Mouse (Mus musculus): ENCODE measurements at regions not wholly inside any gene's neighbourhood (a gene's known extent, or its start where the extent isn't known, plus 50 kb on each side); places are given as distances from the start of the nearest gene placed in this dataset.

DNA sequence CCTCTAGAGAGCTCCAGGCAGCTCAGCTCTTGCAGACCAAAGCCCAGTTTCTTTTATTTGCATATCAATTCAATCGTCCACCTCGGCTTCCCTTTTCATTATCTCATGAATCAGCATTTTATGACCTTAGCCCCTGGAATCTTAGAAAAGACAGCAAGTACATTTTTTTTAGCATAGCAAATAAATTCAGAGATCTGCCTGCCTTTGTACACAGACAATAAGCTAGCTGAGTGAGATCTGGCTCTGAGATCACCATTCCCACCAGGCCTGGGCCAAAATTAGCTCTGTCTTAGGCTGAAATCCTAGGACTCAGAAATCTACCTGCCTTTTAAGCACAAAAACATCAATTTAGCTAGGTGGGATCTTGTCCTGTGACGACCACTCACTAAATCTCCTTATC, 80.7 kb upstream of the Mark1 start:
- TF ChIP-seq CTCF (IDR thresholded peaks at IDR 0.05), result no peak
- no peak for DNase-seq (ENCODE audit: extremely low spot score in 1 of 2, low spot score in 2 of 2)
- intact Hi-C loops (cut with DNase I), result no loop called here
- Histone ChIP-seq H3K4me3 (no peak overlapping the region), H3K27ac (no peak overlapping the region)

DNA sequence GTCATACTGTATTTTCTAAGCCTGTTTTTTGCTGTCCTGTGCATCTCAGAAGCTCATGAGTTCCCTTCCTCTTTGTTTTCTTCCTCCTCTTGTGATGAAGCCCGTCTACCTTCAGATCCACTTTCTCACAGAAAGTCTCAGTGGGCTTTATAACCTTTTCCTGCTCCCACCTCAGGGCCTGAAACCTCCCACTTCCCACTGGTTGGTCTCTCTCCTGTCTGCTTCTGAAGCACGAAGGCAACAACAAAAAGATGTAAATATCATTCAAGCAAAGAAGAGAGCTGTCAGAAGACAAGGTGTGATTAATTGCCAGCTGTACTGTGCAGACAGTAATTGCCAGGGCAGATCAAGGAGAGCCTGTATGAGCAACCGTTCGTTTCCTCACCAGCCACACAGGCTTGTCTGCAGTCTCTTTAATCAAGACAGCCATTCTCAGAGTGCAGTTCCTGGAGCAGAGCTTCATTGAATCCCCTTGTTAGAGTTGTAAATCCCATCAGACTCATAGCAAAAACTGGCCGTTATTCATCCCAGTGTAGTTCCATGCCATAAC, 80.0 kb upstream of the Mark1 start:
- Histone ChIP-seq H3K4me3 (no peak overlapping the region), H3K27ac (no peak overlapping the region)
- no peak for TF ChIP-seq CTCF (IDR thresholded peaks at IDR 0.05)
- DNase-seq (ENCODE audit: extremely low spot score in 1 of 2, low spot score in 2 of 2), result no peak
- intact Hi-C loops (cut with DNase I), result no loop called here

DNA sequence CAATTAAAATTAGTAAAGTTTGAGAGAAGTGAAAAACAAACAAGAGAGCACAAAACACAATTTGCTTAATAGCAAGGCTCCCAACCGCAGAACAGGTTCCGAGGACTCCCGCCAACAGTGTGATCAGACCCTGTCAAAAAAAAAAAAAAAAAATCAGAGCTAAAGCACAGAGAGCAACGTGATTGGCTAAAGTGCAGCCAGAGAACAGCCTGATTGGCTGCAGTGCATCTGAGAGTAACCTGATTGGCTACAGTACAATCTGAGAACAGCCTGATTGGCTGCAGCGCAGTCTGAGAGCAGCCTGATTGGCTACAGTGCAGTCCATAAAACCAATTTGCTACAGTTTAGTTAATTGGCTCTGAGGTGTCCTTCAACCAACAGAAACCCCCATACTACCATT, 74.6 kb upstream of the Mark1 start:
- intact Hi-C loops (cut with DNase I), result no loop called here
- H3K27ac ChIP-seq, result no peak overlapping the region
- no peak for TF ChIP-seq CTCF (IDR thresholded peaks at IDR 0.05)
- no peak overlapping the region for H3K4me3 ChIP-seq
- no peak for DNase-seq (ENCODE audit: extremely low spot score in 1 of 2, low spot score in 2 of 2)

DNA sequence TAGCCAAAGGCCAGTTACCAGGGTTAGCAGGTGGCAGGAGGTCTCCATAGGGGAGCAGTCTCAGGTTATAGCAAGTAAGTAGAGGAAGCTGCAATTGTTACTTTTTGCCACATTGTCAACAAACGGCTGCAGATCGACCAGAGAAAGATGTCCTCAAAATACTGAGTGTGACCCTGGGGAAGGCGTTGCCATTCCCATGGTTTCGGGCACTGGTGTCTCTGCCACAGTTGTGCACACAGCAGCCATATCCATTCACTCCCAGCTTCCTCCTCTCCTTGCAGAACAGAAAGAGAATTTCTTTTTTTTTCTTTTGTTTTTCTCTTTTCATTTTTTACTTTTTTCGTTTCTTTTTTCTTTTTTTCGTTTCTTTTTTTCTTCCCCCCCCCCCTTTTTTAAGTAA, 73.4 kb upstream of the Mark1 start:
- no peak for DNase-seq (ENCODE audit: extremely low spot score in 1 of 2, low spot score in 2 of 2)
- intact Hi-C loops (cut with DNase I), result no loop called here
- no peak for TF ChIP-seq CTCF (IDR thresholded peaks at IDR 0.05)

DNA sequence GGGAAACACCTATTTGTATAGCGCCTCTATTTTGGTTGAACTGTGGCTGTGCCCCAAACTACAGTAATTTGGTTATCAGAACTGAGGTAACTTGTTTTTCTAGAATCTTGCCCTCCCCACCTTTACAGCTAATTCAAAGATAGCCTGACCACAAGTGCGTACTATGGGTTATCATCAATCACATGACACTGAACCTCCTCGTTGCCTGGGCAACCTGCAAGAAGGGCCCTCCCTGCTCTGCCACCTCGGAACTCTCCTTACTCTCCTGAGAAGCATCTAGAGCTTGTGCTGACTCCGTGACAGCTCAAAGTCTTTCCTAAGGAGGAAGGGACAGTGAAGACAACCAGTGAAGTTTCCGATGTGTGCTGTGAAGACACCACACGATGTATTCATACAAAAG, 72.2 kb upstream of the Mark1 start:
- DNase-seq (ENCODE audit: extremely low spot score in 1 of 2, low spot score in 2 of 2), result no peak
- no peak for TF ChIP-seq CTCF (IDR thresholded peaks at IDR 0.05)
- no peak overlapping the region for H3K4me3 ChIP-seq
- intact Hi-C loops (cut with DNase I), result no loop called here
- H3K27ac ChIP-seq, result no peak overlapping the region

More for the DNA sequence above, 73.4 kb upstream of the Mark1 start:
- H3K27ac ChIP-seq, result no peak overlapping the region
- H3K4me3 ChIP-seq, result no peak overlapping the region

DNA sequence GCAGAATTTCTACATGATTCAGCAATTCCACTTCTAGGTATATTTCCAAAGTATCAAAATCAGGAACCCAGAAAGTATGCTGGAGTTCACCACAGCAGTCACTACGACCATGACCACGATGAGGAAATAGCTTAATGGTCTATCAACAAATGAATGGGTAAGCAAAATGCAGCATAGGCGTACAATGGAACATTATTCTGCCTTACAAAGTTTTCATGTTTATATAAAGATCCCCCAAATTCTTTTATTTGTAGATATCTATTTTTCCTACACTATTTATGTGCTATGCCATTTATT, 71.4 kb upstream of the Mark1 start:
- Histone ChIP-seq H3K27ac (no peak overlapping the region), H3K4me3 (no peak overlapping the region)
- TF ChIP-seq CTCF (IDR thresholded peaks at IDR 0.05), result no peak
- intact Hi-C loops (cut with DNase I), result no loop called here
- DNase-seq (ENCODE audit: extremely low spot score in 1 of 2, low spot score in 2 of 2), result no peak

DNA sequence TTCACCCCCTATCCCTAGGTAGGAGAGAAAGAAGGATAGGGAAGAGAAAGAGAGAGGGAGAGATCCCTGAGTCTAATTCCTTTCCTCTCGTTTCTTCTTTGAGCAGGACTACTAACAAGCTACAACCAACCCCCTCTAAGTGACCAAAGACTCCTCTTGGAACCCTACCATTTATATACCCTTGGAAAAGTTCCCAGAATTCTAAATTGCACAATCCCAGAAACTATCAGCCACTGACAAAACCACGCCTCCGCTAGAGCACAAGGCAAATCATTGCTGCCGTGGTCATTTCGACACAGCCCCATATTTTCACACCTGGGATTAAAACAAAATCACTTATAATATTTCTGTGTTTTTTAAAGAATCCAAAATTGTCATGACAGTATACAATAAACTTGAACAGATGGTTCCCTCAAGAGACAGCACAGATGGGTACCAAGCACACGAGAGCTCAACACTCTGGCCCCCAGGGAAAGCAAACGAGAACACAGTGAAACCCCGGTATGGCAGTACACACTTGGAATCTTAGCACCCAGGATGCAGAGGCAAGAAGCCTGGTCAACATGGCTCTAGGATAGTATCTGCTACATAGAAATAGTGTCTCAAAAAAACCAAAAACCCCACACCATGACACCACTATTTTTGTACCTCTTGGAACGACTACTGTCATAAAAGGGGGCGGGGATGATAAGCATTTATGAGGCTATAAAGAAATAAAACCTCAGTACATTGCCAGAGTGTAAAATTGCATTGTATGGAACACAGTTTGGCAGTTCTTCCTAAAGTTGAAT, 70.9 kb upstream of the Mark1 start:
- Histone ChIP-seq H3K4me3 (no peak overlapping the region), H3K27ac (no peak overlapping the region)
- no peak for TF ChIP-seq CTCF (IDR thresholded peaks at IDR 0.05)
- no peak for DNase-seq (ENCODE audit: extremely low spot score in 1 of 2, low spot score in 2 of 2)
- intact Hi-C loops (cut with DNase I), result no loop called here

DNA sequence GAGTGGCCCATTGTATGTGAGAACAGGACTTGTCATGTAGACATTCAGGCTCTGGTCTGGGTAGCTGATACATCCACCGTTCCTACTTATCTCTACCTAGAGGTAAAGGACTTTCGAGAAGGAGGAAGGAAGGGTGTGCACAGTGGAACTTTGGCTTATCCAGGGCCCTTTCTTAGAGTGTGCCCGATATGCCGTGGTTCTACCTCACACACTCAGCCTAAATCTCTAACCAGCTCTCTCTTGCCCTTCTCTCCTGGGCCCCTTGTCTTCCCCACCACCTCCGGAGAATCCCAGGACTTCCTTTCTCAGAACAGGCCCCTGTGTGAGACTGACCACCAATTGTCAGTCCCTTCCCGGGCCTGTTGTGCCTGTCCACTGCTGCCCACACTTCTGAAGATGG, 68.8 kb upstream of the Mark1 start:
- intact Hi-C loops (cut with DNase I), result no loop called here
- no peak for TF ChIP-seq CTCF (IDR thresholded peaks at IDR 0.05)

DNA sequence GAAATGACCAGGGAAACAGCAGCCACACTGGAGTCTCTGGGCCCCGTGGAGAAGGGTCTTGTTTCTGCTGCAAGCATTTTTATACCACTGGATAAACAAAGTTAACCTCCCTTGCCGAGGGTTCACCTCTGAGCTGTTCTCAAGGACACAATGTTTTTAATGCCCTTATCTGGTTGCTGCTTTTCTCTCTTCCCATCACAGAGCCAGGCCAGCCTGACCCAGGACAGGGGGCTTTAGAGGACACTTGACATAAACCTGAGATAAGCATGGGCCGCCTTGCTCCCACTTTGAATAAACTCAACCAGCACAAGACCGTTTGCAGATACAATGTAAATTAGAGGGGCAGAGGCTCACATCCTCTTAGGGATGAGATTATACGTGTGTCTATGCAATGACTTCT, 68.3 kb upstream of the Mark1 start:
- intact Hi-C loops (cut with DNase I), result no loop called here

More for the DNA sequence above, 68.8 kb upstream of the Mark1 start:
- no peak for DNase-seq (ENCODE audit: extremely low spot score in 1 of 2, low spot score in 2 of 2)
- no peak overlapping the region for H3K27ac ChIP-seq
- no peak overlapping the region for H3K4me3 ChIP-seq

DNA sequence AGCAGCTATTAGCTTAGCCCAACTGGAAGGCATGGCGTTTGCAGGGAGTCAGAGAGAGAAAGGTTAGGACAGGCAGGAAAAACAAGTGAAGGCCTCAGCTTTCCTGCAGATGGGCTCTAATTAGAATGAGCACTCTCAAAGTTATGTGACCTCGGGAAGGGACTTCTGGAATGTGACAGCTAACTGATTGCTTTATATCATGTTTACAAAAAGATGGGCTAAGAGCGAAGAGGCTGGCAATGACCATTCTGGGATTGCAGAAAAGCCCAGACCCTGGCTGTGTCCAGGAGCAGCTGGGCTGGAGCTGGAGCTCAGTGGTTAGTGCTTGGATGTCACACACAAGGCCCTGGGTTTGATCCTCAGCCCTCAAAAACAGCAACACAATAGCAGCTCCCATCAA, 65.7 kb upstream of the Mark1 start:
- DNase-seq (ENCODE audit: extremely low spot score in 1 of 2, low spot score in 2 of 2), result no peak
- TF ChIP-seq CTCF (IDR thresholded peaks at IDR 0.05), result no peak
- H3K4me3 ChIP-seq, result no peak overlapping the region
- intact Hi-C loops (cut with DNase I), result no loop called here
- H3K27ac ChIP-seq, result no peak overlapping the region

More for the DNA sequence above, 68.3 kb upstream of the Mark1 start:
- no peak overlapping the region for H3K4me3 ChIP-seq
- DNase-seq (ENCODE audit: extremely low spot score in 1 of 2, low spot score in 2 of 2), result no peak
- no peak for TF ChIP-seq CTCF (IDR thresholded peaks at IDR 0.05)
- H3K27ac ChIP-seq, result no peak overlapping the region

DNA sequence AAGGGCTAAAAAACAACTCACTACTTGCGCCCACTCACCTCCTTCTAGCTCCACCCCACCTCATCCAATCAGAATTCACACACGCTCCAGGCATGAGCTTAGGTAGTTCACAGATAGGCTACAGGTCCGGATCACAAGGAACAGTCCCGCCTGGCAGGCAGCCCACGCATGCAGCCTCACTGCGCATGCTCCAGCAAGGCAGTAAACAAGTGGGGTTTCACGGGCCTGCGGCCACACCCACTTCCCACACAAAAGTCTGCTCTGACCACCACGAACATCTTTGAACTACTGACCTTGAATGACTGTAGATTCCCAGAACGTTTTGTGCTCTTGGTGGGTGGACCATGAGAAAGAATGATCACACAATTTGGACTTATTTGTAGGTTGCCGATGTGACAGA, 62.7 kb upstream of the Mark1 start:
- Histone ChIP-seq H3K4me3 (no peak overlapping the region), H3K27ac (no peak overlapping the region)
- no peak for TF ChIP-seq CTCF (IDR thresholded peaks at IDR 0.05)
- DNase-seq (ENCODE audit: extremely low spot score in 1 of 2, low spot score in 2 of 2), result no peak
- intact Hi-C loops (cut with DNase I), result no loop called here

DNA sequence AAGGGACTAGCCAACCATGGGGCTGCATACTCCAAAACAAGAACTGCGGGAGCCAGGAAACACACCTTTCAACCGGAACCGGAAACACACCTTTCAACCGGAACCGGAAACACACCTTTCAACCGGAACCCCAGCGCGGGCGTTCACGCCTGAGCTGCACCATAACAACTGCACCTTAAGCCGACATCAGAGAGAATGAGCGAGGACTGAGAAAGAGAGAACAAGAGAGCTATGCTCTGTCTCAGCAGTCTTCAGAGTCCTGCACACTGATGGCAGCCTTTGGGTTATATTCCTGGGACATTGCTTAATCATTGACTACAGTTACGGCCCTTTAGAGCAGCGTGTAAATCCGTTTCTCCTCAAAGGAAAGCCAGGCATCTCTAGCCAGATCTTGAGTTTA, 58.1 kb upstream of the Mark1 start:
- no peak for DNase-seq (ENCODE audit: extremely low spot score in 1 of 2, low spot score in 2 of 2)

DNA sequence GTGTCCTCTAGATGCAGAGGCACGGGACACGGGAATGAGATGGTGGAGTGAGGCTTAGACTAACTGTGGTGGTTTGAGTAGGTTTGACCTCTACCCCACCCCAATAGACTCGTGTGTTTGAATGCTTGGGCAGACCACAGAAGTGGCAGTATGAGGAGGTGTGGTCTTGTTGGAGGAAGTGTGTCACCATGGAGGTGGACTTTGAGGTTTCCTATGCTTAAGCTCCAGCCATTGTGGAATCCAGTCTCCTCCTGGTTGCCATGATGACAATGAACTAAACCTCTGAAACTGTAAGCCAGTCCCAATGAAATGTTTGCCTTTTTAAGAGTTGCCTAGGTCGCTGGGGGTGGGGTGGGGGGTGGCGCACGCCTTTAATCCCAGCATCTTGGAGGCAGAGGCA, 53.3 kb upstream of the Mark1 start:
- no peak overlapping the region for H3K27ac ChIP-seq
- intact Hi-C loops (cut with DNase I), result no loop called here
- DNase-seq (ENCODE audit: extremely low spot score in 1 of 2, low spot score in 2 of 2), result no peak
- H3K4me3 ChIP-seq, result no peak overlapping the region
- no peak for TF ChIP-seq CTCF (IDR thresholded peaks at IDR 0.05)

More for the DNA sequence above, 58.1 kb upstream of the Mark1 start:
- TF ChIP-seq CTCF (IDR thresholded peaks at IDR 0.05), result no peak
- Histone ChIP-seq H3K4me3 (no peak overlapping the region), H3K27ac (no peak overlapping the region)
- intact Hi-C loops (cut with DNase I), result loop anchor here (5.0 kb wide), 1 partner anchor 90 kb away; no protein-coding TSS in a partner anchor

Data from left cerebral cortex, adult 2 months (tissue).